Mouse (Mus musculus) stomach, embryonic 16.5 days (tissue): ENCODE results near the gene Usf2. TPM values are rescaled to one million over a fixed set of nuclear protein-coding genes. Genes with fewer than 3 reads are reported as not detected.
"Not testable (repeated sequence)": the region's sequence is repeated elsewhere in the genome, so short reads cannot be mapped to it uniquely, and the experiment has no call there.

Experiments
- ATAC-seq: fragments of 200-750 bp; cut with Nextera tagmentation; 2 replicates; pipeline ENCODE4 v1.8.0; 2017; ENCODE audit warnings: moderate number of reproducible peaks, moderate TSS enrichment; ENCODE audit not compliant: insufficient read depth, low FRiP score
- H3K27ac ChIP-seq: fragments of 300-500 bp; sonication (generic); 2 replicates; pipeline ENCODE4 v1.5.1; 2014; ENCODE audit warnings: low read length
- H3K27me3 ChIP-seq: fragments of 300-500 bp; sonication (generic); 2 replicates; pipeline ENCODE4 v1.6.1; 2014; ENCODE audit warnings: low read length, control low read depth, mixed read lengths; ENCODE audit not compliant: control insufficient read depth, insufficient read depth
- H3K36me3 ChIP-seq: fragments of 300-500 bp; sonication (generic); 2 replicates; pipeline ENCODE4 v1.6.1; 2014; ENCODE audit warnings: low read length; ENCODE audit not compliant: control insufficient read depth, insufficient read depth
- H3K4me1 ChIP-seq: fragments of 300-500 bp; sonication (generic); 2 replicates; pipeline ENCODE4 v1.6.1; 2014; ENCODE audit warnings: low read length, control low read depth, mixed read lengths; ENCODE audit not compliant: control insufficient read depth, insufficient read depth
- H3K4me2 ChIP-seq: fragments of 300-500 bp; sonication (generic); 2 replicates; pipeline ENCODE4 v1.6.1; 2014; ENCODE audit warnings: low read depth, low read length, mixed read lengths
- H3K4me3 ChIP-seq: fragments of 300-500 bp; sonication (generic); replicated peaks from 2 replicates; pipeline ENCODE4 v1.5.1; 2014; ENCODE audit warnings: mild to moderate bottlenecking, low read length
- H3K9ac ChIP-seq: fragments of 300-500 bp; sonication (generic); 2 replicates; pipeline ENCODE4 v1.6.1; 2014; ENCODE audit warnings: low read length
- H3K9me3 ChIP-seq: fragments of 300-500 bp; sonication (generic); replicated peaks from 2 replicates; pipeline ENCODE4 v1.6.1; 2016; ENCODE audit warnings: low read length, control low read depth; ENCODE audit not compliant: control insufficient read depth
- WGBS: fragments of 180-500 bp; shearing (Covaris S2); extraction: QIAGEN DNeasy Blood & Tissue Kit; methylation state at CpG from one replicate; pipeline ENCODE4 v1.1.7; 2014; 5-methylcytosine and 5-hydroxymethylcytosine counted together
- polyA plus RNA-seq: library from polyadenylated mRNA; unstranded; fragments of >200 nt; fragmentation: Nextera tagmentation; extraction: Ambion mirVana; gene quantifications from 2 replicates; pipeline ENCODE4 v1.2.1, GENCODE M21; 2015

Usf2 gene
- polyA plus RNA-seq, 1 experiment from 2014 or later: 16.0 TPM

GRCm38 (mm10) chr7:30940070-30940469, 16.5 kb downstream of the Usf2 start:
- H3K27ac ChIP-seq, H3K36me3 ChIP-seq, H3K27me3 ChIP-seq, ATAC-seq, H3K9ac ChIP-seq, H3K4me1 ChIP-seq, H3K9me3 ChIP-seq, H3K4me3 ChIP-seq, H3K4me2 ChIP-seq: not testable (repeated sequence)
- 74% methylated on average over 1 of the region's 1 CpGs for WGBS

GRCm38 (mm10) chr7:30935422-30936099, 21.0 kb downstream of the Usf2 start:
- not testable (repeated sequence) for H3K4me3 ChIP-seq, H3K9ac ChIP-seq, H3K4me2 ChIP-seq, H3K27me3 ChIP-seq, ATAC-seq, H3K9me3 ChIP-seq, H3K27ac ChIP-seq, H3K36me3 ChIP-seq, H3K4me1 ChIP-seq
- WGBS: 67% methylated on average over 6 of the region's 6 CpGs

GRCm38 (mm10) chr7:30924581-30924980, 32.0 kb downstream of the Usf2 start, which contains the start of gene Hamp2:
TSS of gene Hamp2 (minus strand) at chr7:30924681.
- not testable (repeated sequence) for H3K36me3 ChIP-seq, H3K9me3 ChIP-seq, H3K4me3 ChIP-seq, H3K9ac ChIP-seq, ATAC-seq, H3K4me1 ChIP-seq, H3K27me3 ChIP-seq, H3K27ac ChIP-seq, H3K4me2 ChIP-seq
- WGBS: 77% methylated on average over 2 of the region's 2 CpGs

- H3K9me3 ChIP-seq: no peaks in the 10 kb centered on the region
- ATAC-seq: no peak
- WGBS: 43% methylated on average over 3 of the region's 3 CpGs
Measured at GRCm38 (mm10) chr7:30924071-30924470, 32.5 kb downstream of the Usf2 start.

GRCm38 (mm10) chr7:30922490-30922889, 34.1 kb downstream of the Usf2 start:
- H3K36me3 ChIP-seq, H3K27me3 ChIP-seq, H3K9ac ChIP-seq, ATAC-seq, H3K9me3 ChIP-seq, H3K27ac ChIP-seq, H3K4me2 ChIP-seq, H3K4me1 ChIP-seq, H3K4me3 ChIP-seq: not testable (repeated sequence)
- 44% methylated on average over 3 of the region's 3 CpGs for WGBS

More at GRCm38 (mm10) chr7:30924071-30924470, 32.5 kb downstream of the Usf2 start:
- no peaks in the 10 kb centered on the region for H3K36me3 ChIP-seq
- H3K27ac ChIP-seq: no peak overlapping the region
- H3K4me3 ChIP-seq: no peak overlapping the region
- H3K4me2 ChIP-seq: no peak overlapping the region
- H3K9ac ChIP-seq: no peak overlapping the region
- no peaks in the 10 kb centered on the region for H3K4me1 ChIP-seq
- H3K27me3 ChIP-seq: no peaks in the 10 kb centered on the region

GRCm38 (mm10) chr7:30920217-30920616, 36.4 kb downstream of the Usf2 start:
- no peak overlapping the region for H3K4me3 ChIP-seq
- no peaks in the 10 kb centered on the region for H3K9me3 ChIP-seq
- no peak overlapping the region for H3K9ac ChIP-seq
- ATAC-seq: no peak
- 54% methylated on average over 3 of the region's 3 CpGs for WGBS
- no peaks in the 10 kb centered on the region for H3K4me1 ChIP-seq
- no peaks in the 10 kb centered on the region for H3K27me3 ChIP-seq
- H3K27ac ChIP-seq: no peak overlapping the region
- H3K4me2 ChIP-seq: no peak overlapping the region
- H3K36me3 ChIP-seq: no peaks in the 10 kb centered on the region

- WGBS: 48% methylated on average over 4 of the region's 4 CpGs
- no peak for ATAC-seq
- H3K9ac ChIP-seq: no peak overlapping the region
- H3K4me1 ChIP-seq: no peaks in the 10 kb centered on the region
- H3K36me3 ChIP-seq: no peaks in the 10 kb centered on the region
- H3K27ac ChIP-seq: no peak overlapping the region
- no peak overlapping the region for H3K4me2 ChIP-seq
- H3K4me3 ChIP-seq: no peak overlapping the region
- H3K27me3 ChIP-seq: no peaks in the 10 kb centered on the region
- no peaks in the 10 kb centered on the region for H3K9me3 ChIP-seq
Measured at GRCm38 (mm10) chr7:30917219-30917618, 39.4 kb downstream of the Usf2 start.

GRCm38 (mm10) chr7:30916713-30917112, 39.9 kb downstream of the Usf2 start:
- no peak overlapping the region for H3K4me2 ChIP-seq
- ATAC-seq: 0 out of 2 replicates have a peak, but pooled peaks have one; percentile 38
- H3K4me3 ChIP-seq: no peak overlapping the region
- H3K36me3 ChIP-seq: no peaks in the 10 kb centered on the region
- no peak overlapping the region for H3K27ac ChIP-seq
- H3K9ac ChIP-seq: no peak overlapping the region
- H3K4me1 ChIP-seq: no peaks in the 10 kb centered on the region
- 23% methylated on average over 6 of the region's 6 CpGs for WGBS
- no peaks in the 10 kb centered on the region for H3K9me3 ChIP-seq
- no peaks in the 10 kb centered on the region for H3K27me3 ChIP-seq

GRCm38 (mm10) chr7:30914732-30915131, 41.9 kb downstream of the Usf2 start, which contains the start of gene Mag:
TSS of gene Mag (minus strand) at chr7:30914873.
- Histone ChIP-seq H3K9ac (no peak within 1 kb of the TSS), H3K4me1 (no peaks in the 10 kb centered on the region), H3K27me3 (no peaks in the 10 kb centered on the region), H3K27ac (no peak within 1 kb of the TSS), H3K4me3 (no peak within 1 kb of the TSS), H3K36me3 (no peaks in the 10 kb centered on the region), H3K9me3 (no peaks in the 10 kb centered on the region), H3K4me2 (no peak within 1 kb of the TSS)
- ATAC-seq: no peak
- WGBS: 56% methylated on average over 8 of the region's 8 CpGs
